In genomic region chr12:56275556-56276242, GRCm38 (mm10) we compare ENCODE assay signal across 10 mouse cellular contexts.
A peak's percentile ranks its signal among the peaks of the same experiment; 100 is the strongest.
DNase-seq lines count a peak whose midpoint lies in the region; ATAC-seq and TF ChIP-seq lines count a peak whose summit lies in the region.
"Had no signal": no experiment of that assay in that cellular context is flagged by ENCODE, and none has a peak within 500 bp of the region (broad histone marks: within the 10 kb centered on the region; RNA-seq: fewer than 3 reads in every experiment).

No protein-coding gene starts in this region.

- DNase-seq in embryo, embryonic 10.5 days (ENCODE audit: low spot score) = peak; percentile 13
- DNase-seq in embryo, embryonic 11 days = no peak
- peak; percentile 18 for DNase-seq in NIH3T3 (ENCODE audit: low read depth)
- DNase-seq in hindbrain, postnatal 0 days (ENCODE audit: low spot score) = no peak
- DNase-seq in spleen, postnatal 4 days (ENCODE audit: low spot score in 2 of 2) = no peak
- no peak for DNase-seq in B cell, adult 2 months

- no peaks in the 10 kb centered on the region for H3K9me3 ChIP-seq in hindbrain, postnatal 0 days (ENCODE audit: low read length)
- no peaks in the 10 kb centered on the region for H3K9me3 ChIP-seq in midbrain, embryonic 13.5 days
- H3K9me3 ChIP-seq: embryonic facial prominence, embryonic 12.5 days; heart, embryonic 15.5 days had no signal

- no peak overlapping the region for H3K27ac ChIP-seq in hindbrain, postnatal 0 days
- H3K27ac ChIP-seq in midbrain, embryonic 13.5 days = no peak overlapping the region
- H3K27ac ChIP-seq: embryonic facial prominence, embryonic 12.5 days; heart, embryonic 15.5 days had no signal

- WGBS in hindbrain, postnatal 0 days = 30% methylated on average over 17 of the region's 17 CpGs
- WGBS in midbrain, embryonic 13.5 days = 21% methylated on average over 17 of the region's 17 CpGs

- no peaks in the 10 kb centered on the region for H3K36me3 ChIP-seq in hindbrain, postnatal 0 days (ENCODE audit: insufficient read depth, low read length)
- H3K36me3 ChIP-seq in midbrain, embryonic 13.5 days = no peaks in the 10 kb centered on the region
- H3K36me3 ChIP-seq: embryonic facial prominence, embryonic 12.5 days; heart, embryonic 15.5 days had no signal

- H3K9ac ChIP-seq in hindbrain, postnatal 0 days (replicated peaks; ENCODE audit: low read length) = no peak overlapping the region
- H3K9ac ChIP-seq in midbrain, embryonic 13.5 days (replicated peaks) = no peak overlapping the region
- H3K9ac ChIP-seq: embryonic facial prominence, embryonic 12.5 days; heart, embryonic 15.5 days had no signal

- no peaks in the 10 kb centered on the region for H3K27me3 ChIP-seq in hindbrain, postnatal 0 days (ENCODE audit: insufficient read depth, low read length)
- peaks cover 3% of the 10 kb centered on the region; the same call in 1 of the 2 replicates for H3K27me3 ChIP-seq in midbrain, embryonic 13.5 days
- H3K27me3 ChIP-seq: embryonic facial prominence, embryonic 12.5 days; heart, embryonic 15.5 days had no signal

- peak overlapping the region; percentile 34 for H3K4me2 ChIP-seq in hindbrain, postnatal 0 days (ENCODE audit: low read depth, low read length)
- peak overlapping the region; percentile 22 for H3K4me2 ChIP-seq in midbrain, embryonic 13.5 days (replicated peaks)
- H3K4me2 ChIP-seq: embryonic facial prominence, embryonic 12.5 days; heart, embryonic 15.5 days had no signal

- no peak overlapping the region for H3K4me3 ChIP-seq in hindbrain, postnatal 0 days (ENCODE audit: low read length)
- no peak overlapping the region for H3K4me3 ChIP-seq in midbrain, embryonic 13.5 days (replicated peaks)
- H3K4me3 ChIP-seq: embryonic facial prominence, embryonic 12.5 days; heart, embryonic 15.5 days had no signal

- TF ChIP-seq CTCF in hindbrain, postnatal 0 days (IDR thresholded peaks at IDR 0.05; ENCODE audit: low read depth) = no peak

- H3K4me1 ChIP-seq in hindbrain, postnatal 0 days (ENCODE audit: insufficient read depth, low read length) = no peaks in the 10 kb centered on the region
- H3K4me1 ChIP-seq in midbrain, embryonic 13.5 days (replicated peaks) = 0 out of 2 replicates have a peak, but pooled peaks cover 4% of the 10 kb centered on the region
- H3K4me1 ChIP-seq: embryonic facial prominence, embryonic 12.5 days; heart, embryonic 15.5 days had no signal

- ATAC-seq in hindbrain, postnatal 0 days = no peak
- ATAC-seq in midbrain, embryonic 13.5 days = peak; percentile 74
- ATAC-seq in erythroblast, adult 5-6 weeks (replicated peaks; ENCODE audit: low FRiP score, poor library complexity, severe bottlenecking) = no peak

Comparison
In these comparisons a context has a peak if more than half of its experiments do, and no peak if none do; other contexts are left out.
1. DNase-seq: peak in embryo, embryonic 10.5 days (single experiment) and NIH3T3 (single experiment); none in embryo, embryonic 11 days (single experiment), hindbrain, postnatal 0 days (single experiment), spleen, postnatal 4 days (0 of 2) and B cell, adult 2 months (0 of 2).